Mouse (Mus musculus) frontal cortex, postnatal 14 days (tissue): ENCODE results near the gene Sdc4.
A peak's percentile ranks its signal among the peaks of the same experiment; 100 is the strongest.

ENCODE experiments used
- DNase-seq, 2 experiments: peaks; one replicate each; pipeline ENCODE4 v3.0.0; 2022; ENCODE audit warnings: low spot score in 2 of 2

Gene Sdc4

DNA sequence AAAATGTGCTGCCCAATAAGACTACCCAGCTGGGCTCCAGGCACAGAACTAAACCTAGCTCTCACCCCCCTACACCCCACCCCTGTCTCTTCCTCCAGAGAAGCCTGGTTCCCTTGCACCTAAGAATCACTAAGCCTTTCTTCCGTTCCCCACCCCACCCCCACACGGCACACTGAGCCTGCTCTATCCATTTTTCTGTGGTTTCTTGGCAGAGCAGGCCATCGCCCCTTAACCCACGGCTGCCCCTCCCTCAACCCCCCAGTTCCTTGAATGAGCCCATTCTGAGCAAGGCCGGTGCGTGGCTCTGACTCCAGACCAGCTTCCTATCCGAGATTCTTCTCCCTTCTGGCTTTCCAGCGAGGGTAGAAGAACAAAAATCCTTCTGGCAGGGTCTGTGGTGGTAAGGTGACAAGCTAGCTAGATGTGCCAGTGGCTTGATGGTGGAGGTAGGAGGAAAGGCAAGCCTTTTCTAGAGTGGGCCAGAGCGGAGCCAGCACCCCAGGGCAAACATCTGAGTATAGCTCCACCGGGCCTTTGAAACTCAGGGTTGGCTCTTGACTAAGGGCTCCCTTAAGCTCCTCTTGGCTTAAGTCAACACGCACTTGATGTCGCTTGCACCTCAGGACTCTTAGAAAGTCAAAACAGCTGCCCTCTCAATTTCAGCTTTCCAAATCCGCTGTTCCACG lies 40.1 kb downstream of the Sdc4 start:
- DNase-seq: no peak

DNA sequence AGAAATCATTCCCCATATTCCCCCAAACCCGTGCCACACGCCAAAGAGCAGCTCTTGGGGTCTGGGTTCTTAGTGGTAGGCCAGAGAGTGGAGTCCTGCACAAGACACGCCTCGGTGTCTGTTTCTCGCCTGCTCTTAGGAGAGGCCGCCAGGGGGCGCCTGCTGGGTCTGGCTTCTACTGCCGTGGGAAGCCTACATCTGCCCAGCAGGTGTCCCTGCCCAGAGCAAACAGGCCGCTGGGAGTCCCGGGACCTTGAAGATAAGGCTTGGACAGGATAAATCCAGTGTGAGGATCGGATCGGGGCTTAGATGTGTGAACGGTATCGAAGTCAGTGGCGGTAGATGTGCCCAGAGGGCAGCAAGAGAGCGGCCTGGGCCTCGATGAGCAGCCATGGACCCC lies 40.8 kb downstream of the Sdc4 start, which contains the start of gene Rbpjl:
Gene Rbpjl (plus strand): TSS at position 236 of the 400 bp plus-strand sequence.
- DNase-seq: peak in 1 of 2 experiments; percentile 60

DNA sequence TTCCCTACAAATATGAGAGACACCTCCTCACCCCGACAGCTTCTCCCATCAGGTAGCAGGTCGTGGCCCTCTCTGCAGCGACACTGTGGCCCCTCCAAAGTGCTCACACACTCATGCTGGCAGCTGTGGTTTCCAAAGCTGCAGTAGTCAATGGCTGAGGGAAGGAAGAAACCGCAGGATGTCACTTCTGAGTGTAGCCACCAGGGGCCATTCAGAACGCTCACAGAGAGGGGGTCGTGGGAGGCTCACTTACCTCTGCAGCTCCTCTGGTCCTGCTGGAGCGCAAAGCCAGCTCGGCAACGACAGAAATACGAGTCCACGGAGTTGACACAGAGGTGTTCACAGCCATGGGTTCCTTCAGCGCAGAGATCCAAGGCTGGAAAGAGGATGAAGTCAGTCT lies 46.8 kb downstream of the Sdc4 start:
- DNase-seq: no peak

DNA sequence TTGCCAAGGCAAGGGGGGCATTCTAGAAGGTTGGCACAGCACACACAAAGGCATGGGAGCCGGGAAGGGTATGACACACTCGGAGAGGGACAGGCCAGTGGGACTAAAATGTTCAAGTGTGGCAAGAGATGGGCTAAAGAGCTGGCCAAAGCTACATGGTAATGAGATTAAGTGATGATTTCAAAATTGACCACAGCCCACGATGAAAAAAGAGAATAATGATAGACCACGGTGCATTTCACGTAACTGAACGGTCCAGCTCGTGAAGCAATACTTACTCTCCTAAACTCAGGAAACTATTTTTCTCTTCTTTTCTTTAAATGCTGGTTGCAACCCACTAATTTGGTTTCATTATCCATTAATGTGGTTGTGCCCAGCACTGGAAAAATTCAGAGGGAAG lies 47.6 kb downstream of the Sdc4 start:
- DNase-seq: no peak

DNA sequence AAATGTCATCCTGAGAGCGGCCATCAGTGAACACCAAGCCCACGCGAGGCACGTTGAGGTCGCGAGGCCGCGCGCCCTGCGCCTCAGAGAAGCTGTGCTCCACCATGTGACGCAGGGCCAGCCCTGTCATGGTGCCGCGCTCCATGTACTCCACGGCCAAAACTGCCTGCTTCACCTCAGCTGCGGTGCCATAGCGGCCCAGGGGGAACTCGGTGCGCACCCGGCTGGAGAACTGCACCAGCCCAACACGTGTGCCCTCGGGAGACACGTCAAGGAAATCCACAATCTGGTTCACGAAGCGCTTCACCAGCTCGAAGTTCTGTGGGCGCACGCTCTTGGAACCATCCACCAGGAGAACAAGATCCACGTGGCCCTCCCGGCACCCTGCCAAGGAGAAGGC lies 50.6 kb downstream of the Sdc4 start:
- no peak for DNase-seq

DNA sequence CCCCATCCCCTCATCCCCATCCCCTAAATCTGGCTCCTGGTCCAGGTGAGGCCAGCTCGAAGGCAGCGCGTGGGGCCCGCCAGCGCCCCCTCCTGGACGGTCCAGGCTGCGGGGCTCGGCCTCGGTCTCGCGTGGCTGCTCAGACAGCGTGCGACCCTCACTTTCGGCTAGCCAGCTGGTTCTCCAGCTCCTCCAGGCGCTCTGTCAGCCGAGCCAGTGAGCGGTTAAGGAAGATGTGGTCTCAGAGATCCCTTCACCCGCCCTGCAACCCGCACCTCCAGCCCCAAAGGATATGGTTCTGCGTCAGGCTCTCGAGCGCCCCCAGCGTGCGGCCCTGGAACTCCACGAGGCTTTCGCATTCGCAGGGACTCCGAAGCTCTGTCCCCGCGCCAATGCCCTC lies 54.2 kb downstream of the Sdc4 start:
- peak; percentile 56 to 85 for DNase-seq

DNA sequence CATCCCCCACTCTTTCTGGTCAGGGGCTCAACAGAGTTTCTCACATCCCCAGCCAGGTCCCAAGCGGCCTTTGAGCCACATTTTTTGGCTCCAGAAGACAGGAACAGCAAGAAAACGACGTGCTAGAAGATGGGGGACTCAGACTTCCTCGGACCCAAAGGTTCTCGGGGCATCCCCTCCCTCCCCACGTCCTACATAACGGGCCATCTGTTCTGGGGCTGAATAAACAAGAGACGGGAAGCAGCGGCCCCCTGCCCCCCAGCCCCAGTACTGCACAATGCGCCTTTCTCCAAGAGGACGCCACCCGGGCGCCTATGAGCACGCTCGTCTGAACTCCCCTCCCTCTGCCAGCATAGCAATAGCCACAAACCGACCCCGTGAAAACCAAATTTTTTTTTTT lies 54.7 kb downstream of the Sdc4 start, which contains the start of gene Slpi:
Gene Slpi (minus strand): TSS at position 76 of the 400 bp plus-strand sequence.
- peak; percentile 36 to 46 for DNase-seq

DNA sequence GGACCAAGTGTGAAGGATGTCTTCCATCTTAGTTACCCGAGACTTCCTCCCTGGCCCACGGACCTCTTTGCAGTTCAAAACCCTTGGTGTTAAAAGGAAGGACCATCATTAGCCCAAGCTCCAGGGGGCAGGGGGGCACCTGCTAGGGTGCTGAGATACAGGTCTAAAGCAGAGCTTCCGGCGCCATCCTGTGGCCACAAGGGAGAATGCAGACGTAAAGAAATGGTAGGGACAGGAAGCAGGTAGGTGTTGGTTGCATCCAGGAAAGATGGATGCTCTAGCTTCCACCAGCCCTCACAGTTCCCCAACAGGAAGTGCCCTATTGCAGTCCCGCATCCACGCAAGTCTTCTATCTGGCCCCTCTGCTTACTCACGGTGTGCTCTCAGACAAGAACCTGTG lies 56.7 kb downstream of the Sdc4 start:
- peak in 1 of 2 experiments; percentile 48 for DNase-seq

DNA sequence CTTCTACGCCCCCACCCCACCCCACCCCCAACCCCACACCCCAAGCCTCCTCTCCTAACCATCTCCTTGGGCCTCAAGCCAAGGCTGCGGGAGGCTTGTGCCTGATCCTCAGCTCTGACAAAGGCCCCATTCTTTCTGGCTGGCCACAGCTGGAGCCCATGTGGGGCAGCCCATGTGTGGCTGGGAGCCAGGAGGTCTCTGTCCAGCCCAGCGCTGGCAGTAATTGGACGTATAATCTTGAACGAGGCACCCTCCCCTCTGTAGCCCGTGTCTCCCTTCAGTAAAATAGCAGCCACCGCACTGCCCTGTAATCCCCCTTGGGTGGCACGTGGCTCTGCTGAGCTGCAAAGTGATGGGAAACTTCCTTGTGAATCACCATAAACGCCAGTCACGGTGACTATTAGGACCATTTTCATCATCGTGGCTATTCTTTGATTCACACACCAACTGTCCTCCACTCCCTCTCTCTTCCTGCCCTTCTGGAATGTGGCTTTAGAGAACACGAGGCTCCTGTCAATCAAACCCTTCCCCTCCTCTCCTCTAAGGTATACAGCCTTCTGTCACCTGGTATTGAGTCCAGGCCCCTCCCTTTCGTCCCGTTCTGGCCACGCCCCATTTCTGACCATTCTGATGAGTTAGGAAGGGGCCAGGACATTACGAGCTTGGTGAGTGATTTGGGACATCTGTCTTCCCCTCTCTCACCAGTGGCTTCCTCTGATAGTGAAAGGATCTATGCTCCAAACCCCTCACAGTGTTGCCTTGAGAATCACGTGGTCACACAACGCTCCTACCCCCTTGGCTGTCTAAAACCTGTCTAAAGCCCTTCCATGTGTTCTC lies 57.5 kb downstream of the Sdc4 start:
- peak in 1 of 2 experiments; percentile 26 for DNase-seq

DNA sequence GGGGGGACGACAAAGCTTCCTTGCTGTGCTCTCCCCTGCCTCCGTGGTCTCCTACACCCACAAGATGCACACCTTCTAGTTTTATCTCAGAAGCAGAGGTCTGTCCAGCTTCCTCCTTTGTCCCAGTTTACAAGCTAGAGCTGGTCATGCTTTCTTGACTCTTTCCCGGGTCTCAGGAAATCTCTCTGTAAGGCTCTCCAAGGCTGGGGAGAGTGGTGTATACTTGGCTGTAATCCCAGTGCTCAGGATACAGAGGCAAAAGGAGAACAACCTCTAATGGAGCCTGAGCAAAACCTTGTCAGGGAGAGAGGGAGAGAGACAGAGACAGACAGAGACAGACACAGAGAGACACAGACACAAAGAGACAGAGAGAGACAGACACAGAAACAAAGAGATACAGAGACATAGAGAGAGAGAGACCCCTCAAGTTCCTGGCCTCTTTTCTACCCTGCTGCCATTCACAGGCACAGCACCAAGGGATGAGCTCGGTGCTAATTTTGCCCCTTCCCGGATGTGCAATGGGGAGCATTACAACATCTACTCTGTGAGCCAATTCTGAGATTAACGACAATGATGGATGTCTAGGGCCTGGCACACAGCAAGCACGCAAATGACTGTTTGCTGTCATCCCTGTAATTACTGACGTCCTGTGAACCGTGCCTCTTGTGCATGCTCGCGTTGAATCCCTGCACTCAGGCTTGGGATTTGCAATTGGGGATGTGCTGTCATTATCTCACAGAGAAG lies 59.9 kb downstream of the Sdc4 start:
- no peak for DNase-seq

DNA sequence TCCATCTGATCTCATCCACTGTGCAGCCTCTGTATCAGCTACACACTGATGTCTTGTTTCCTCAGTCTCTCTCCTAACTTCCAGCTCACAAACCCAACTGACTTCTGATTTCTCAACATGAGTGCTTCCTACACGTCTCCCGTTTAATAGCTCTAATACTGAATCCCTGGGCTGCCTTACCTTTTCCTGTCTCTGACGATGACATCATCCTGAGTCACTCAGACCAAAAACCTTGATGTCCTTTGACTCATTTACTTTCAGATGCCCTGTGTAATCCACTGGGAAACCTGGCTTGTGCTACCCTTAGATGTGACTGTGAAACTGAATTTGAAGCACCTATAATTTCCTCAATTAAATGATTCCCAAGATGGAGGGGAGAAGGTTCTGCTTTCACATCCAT lies 60.7 kb downstream of the Sdc4 start:
- DNase-seq: no peak

DNA sequence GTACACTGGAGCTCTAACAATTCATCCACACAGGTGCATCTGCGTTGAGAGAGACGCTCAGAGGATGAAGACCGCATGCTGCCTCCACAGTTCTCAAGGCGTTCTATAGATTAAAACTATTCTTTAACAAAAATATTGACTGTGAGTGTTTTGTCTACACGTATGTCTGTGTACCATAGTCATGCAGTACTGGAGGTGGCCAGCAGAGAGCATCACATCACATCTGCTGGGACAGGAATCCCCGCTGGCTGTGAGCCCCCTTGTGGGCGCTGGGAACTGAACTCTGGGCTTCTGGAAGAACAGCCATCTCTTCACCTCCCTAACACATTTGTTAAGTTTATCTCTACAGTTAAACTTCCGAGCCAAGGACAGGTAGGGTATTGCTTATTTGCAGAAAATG lies 62.0 kb downstream of the Sdc4 start:
- DNase-seq: no peak

DNA sequence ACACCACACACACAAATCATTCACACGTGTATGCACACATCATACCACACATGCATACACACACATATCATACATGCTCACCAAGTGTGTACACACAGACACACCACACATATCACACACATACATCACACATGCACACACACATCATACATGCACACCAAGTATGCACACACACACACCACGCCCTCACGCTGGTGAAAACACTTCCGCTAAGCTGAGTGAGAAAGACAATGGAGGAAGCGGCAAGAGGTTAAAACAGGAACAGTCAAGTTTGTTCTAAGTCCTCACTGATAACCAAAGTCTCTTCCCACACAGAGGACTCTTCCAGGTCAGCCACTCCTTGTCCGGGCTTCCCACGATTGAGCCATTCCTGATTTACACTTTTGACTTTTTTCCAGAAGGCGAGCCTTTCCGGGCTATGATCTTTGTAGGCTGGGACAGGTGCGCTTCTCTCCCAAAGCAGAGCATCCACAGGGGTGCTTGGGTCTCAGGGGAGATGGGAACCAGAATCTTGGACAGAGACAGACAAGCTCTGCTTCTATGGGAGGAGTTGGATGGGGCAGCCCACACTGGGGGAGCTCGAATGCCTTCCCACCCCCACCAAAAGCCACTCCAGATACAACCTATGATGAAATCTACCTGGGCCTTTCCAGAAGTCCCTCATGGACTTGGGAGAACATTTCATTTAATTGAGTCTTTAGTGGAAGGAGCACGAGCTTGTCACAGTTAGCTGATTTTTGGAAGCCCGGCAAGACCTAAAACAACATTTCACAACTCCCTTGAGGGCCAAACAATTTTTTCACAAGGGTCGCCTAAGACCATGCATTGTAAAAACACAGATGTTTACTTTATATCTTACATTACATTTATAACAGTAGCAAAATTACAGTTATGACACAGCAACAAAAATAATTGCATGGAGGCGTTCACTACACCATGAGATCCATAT lies 65.9 kb downstream of the Sdc4 start:
- DNase-seq: no peak
